Mouse (Mus musculus): ENCODE data around the gene Apc2. TPM values are rescaled to one million over a fixed set of nuclear protein-coding genes. Genes with fewer than 3 reads are reported as not detected.

The Apc2 gene
- polyA plus RNA-seq, 2 experiments from 2014 or later: 0.82 TPM; not detected in 1

DNA sequence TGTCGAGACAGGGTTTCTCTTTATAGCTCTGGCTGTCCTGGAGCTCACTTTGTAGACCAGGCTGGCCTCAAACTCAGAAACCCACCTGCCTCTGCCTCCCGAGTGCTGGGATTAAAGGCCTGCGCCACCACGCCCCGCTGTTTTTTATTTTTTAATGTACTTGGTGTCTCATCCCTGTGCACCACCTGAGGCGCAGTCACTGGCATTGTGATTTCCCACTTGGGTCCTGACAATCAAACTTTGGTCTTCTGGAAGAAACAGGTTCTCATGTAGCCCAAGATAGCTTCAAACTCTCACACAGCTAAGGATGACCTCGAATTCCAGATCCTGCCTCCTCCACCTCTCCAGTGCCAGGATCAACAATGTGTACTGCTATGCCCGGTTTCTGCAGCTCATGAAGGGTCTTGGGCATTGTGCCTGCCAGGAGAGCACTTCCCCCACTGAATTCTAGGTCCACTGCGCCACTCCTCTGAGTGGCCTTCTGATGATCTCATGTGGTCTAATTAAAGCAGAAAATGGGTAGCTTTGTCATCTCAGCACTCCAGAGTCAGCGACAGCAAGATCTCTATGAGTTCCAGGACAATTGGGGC lies 32.9 kb upstream of the Apc2 start:
- ATAC-seq: no peak

GRCm38 (mm10) chr10:80264341-80265148 lies 31.2 kb upstream of the Apc2 start:
- ATAC-seq: peak; percentile 70

DNA sequence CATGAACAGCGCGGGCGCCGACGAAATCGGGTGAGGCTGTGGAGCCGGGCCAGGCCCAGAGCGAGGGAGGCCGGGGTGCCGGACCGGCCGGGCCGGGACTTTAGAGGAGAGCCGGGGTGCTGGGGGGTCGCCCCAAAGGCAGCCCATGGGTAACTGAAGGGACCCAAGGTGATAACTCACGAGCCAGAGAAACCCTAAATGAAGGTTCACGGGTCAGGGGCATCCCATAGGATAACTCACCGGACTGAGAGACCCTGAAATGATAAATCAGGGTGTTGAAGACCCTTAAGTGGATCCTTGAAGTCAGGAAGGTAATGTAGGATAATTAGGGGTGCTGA lies 30.7 kb upstream of the Apc2 start:
- no peak for ATAC-seq

GRCm38 (mm10) chr10:80270099-80270498 lies 25.7 kb upstream of the Apc2 start:
- no peak for ATAC-seq

- ATAC-seq: no peak
Measured at GRCm38 (mm10) chr10:80270734-80271181, 25.0 kb upstream of the Apc2 start.

GRCm38 (mm10) chr10:80271186-80271843 lies 24.5 kb upstream of the Apc2 start:
- peak; percentile 71 for ATAC-seq

DNA sequence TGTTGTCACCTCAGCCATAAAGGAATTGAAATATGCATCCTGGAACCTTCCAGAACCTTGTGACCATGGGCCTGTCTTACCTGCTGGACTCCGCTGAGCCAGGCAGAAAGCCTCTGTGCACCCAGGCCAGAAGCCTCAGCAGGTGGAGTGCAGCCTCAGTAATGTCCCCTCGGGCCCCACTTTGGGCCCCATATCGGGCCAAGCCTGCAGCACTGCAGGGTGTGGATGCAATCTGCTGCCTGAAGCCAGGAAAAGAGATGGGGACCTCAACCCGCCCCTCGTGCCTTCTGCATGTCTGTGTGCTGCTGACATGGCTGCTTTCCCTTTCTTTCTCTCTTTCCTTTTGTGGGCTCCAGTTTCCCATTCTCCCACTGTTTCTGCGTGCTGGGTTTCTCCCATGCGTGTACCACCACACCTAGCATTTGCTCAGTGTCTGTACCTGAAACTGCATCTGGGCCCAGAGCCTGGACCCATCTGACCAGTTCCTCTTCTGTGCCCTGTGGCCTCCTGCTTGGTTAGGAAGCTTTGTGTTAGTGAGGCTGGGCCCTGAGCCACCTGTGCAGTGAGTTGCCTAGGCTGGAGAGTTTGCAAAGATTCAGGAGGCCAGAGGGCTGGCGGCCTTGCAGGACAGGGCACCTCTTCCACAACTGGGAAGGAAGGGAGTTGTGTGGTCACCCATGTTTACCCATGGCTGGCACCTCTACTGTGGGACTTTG lies 23.7 kb upstream of the Apc2 start:
- ATAC-seq: no peak

GRCm38 (mm10) chr10:80273847-80274246 lies 21.9 kb upstream of the Apc2 start:
- no peak for ATAC-seq

GRCm38 (mm10) chr10:80276238-80276637 lies 19.5 kb upstream of the Apc2 start:
- no peak for ATAC-seq

DNA sequence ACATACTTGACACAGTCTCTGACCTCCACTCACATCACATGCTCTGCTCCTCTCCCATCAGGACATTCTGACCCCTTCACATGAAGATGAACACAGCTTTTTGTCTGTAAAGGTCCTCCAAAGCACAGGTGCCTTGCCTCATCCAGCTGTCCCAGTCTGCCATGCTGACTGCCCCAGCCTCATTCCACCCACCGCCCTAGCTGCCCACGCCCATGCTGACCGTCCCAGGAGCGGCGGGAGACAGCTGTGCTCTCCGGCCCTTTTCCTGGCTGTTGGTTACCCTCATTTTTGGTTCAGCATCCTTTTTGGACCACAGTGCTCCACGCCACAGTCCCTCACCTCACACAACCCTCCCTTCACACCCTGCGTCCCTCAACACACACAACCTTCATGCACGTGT lies 17.4 kb upstream of the Apc2 start:
- no peak for ATAC-seq

- ATAC-seq: no peak
Measured at GRCm38 (mm10) chr10:80279273-80279672, 16.5 kb upstream of the Apc2 start.

DNA sequence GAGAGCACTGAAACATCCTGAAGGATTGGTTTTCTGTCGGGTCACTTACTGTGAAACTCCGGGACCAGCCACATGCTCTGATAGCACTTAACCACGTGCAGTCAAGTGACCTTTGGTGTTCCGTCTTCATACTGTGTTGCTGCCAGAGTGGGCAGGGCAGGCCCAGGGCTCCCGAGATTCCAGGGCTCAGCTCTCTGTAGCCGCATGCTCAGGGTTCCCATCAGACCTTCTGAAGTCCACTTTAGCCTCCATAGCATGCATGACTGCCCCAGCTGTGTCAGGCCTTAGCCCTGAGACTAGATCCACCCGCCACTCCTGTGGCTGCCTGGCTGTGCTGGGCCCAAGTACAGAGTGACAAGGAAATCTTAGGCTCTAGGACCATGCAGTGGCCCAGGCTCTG lies 14.5 kb upstream of the Apc2 start:
- no peak for ATAC-seq

DNA sequence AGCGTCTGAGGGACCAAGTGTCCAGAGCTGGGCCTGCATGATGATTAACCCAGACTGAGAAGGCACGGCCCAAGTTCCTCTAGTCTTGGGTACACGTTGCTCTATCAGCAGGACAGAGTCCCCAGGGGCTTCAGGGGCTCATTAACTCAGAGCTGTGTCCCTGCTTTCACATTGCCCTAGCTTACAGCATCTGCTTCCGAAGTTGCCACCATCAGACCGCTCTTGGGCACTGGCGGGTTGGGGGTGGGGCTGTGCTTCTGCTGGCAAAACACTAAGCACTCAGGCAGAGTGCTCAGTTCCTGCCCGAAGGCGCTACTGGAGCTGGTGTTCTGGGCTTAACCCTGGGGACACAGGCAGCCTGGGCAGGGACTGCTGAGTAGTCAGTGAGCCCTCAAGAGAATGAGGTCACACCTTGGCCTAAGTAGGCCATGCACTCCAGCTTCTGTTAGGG lies 13.8 kb upstream of the Apc2 start:
- ATAC-seq: no peak

DNA sequence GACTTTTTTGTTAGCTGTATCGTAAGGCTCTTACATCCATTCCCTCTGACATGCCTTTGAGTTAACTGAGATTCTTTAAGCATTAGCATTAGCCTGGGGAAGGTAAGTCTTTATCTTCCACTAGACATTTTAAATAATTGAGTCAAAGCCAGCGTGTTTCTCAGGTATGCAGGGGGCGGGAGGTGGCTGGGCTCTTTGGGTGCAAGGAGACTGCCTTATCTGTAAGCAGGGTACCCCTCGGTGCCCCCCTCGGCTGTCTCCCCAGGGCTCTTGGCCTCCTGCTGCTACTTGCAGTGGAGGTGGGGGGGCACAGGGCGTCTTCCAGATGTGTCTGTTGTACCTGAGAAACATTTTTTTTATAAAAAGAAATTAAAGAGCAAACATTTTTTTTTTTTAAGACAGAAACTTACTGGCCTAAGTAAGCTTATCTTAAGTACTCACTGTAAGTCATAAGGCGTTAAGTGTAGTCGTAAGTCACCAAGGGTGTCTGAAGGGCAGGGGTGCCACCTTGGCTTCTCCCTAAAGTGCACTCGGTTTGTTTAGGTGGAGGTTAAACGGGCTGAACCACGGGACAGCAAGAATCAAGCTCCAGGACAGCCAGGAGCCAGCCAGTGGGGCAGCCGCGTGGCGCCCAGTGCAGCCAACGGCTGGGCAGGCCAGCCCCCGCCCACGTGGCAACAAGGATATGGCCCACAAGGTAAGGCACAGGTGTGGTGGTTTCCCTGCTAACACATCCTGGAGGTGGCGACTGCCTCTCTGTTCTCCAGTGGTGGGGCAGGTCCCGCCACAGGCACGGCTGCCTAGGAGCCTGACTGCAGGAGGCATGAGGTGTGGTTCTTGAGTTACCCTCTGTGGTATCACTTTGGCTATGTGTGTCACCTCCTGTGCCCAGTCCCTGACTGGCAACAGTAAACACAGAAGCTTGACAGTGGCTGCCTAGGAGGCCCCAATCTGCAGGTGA lies 13.0 kb upstream of the Apc2 start:
- ATAC-seq: no peak

DNA sequence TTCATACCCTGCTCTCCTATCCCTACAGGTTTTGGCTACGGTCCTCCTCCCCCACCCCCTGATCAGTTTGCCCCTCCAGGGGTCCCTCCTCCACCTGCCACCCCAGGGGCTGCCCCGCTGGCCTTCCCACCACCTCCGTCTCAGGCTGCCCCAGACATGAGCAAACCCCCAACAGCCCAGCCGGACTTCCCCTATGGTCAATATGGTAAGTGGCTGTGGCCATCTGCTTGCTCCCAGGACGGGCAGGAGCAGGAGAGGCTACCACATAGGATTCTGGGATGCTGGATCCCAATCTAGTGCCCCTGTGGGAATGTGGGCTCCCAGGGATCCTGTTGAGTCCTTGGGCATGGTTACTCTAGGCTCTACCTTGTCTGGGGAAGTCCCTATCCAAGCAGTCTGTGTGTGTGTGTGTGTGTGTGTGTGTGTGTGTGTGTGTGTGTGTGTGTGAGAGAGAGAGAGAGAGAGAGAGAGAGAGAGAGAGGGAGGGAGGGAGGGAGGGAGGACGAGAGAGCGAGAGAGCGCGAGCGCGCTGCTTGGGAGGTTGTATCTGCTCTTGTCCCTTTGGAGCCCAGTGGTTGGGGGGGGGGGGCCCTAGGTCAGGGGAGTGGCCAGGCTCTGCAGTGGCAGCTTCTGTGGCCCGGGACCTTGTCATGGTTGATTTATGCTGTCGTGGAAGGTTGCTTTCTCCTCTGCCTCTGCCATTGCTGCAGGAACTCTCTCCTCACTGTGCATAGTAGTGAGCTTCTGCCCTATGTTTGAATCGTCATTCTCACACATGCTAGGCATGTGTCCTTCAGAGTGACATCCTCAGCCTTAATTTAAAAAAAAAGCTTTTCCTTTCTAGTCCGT lies 10.3 kb upstream of the Apc2 start:
- no peak for ATAC-seq

DNA sequence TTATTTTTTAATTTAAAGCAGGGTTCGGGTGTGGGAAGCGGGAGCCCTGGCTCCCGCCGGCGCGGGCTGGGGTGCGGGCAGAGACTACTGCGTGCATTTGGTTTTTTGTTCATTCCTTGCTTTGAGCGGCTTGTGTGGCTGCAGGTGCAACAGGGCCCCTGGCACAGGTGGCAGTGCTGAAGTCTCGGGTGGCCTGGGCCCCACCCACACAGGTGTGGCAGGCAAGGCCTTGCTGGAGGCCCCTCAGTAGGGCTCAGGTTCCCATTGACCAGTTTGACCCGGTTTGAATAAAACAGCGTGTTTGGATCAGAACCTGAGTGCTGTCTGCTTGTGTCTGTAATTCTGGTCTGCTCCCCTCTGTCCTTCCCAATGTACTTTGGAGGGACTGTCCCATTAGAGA lies 7.7 kb upstream of the Apc2 start:
- ATAC-seq: no peak

DNA sequence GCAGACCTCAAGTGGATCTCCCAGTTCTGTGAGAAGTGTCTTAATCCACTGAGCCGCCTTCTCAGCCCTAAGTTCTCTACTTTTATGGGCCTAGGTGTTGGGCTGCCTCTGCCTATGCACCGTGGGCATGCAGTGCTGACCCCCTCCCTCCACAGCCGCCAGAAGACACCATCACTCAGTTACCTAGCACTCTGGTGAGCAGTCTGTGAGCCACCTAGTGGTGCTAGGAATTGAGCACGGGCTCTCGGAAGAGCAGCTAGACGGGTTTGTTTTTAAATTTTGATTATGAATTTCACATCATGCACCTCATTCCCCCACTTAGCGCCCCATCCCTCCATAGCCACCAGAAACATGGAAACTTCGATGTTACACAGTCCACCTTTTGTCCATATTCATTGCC lies 7.1 kb upstream of the Apc2 start:
- ATAC-seq: no peak

GRCm38 (mm10) chr10:80292251-80293146 lies 3.3 kb upstream of the Apc2 start, which contains the start of gene Rps15:
Rps15 (plus strand) TSS chr10:80292453.
- peak; percentile 85 for ATAC-seq

- no peak for ATAC-seq
Measured at GRCm38 (mm10) chr10:80293325-80293724, 2.5 kb upstream of the Apc2 start.

DNA sequence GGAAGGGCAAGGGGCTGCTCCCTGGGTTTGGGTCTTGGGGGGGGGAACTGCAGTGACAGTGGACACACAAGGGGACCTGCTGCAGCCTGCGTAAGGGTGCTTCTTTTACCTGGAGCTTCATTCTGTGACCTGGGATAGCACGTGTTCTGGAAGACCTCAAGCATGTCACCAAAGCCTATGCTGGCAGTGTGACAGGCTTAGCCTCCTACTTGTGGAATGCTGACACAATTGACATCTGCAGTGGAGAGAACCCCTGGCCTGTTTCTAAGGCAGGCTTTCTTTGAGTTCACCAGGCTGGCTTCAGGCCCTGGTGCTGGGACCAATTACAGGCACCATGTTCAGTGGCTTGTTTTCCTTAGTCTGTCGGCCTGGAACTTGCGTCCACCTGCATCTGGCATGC lies 1.5 kb upstream of the Apc2 start:
- ATAC-seq: no peak

Measured in activated CD4-positive, CD25-positive, alpha-beta regulatory T cell, adult 4 months (primary cell).